Mouse (Mus musculus) stomach, postnatal 0 days (tissue): Measurements from ENCODE around the gene Cnn2. TPM values are rescaled to one million over a fixed set of nuclear protein-coding genes. Genes with fewer than 3 reads are reported as not detected.

Source experiments
- ATAC-seq: fragments of 200-750 bp; cut with Nextera tagmentation; 2 replicates; pipeline ENCODE4 v1.8.0; 2017; ENCODE audit not compliant: low FRiP score, low TSS enrichment
- DNase-seq: peaks from one replicate; pipeline ENCODE4 v3.0.0-alpha.2; 2016; ENCODE audit warnings: low spot score
- H3K27ac ChIP-seq: fragments of 300-500 bp; sonication (generic); replicated peaks from 2 replicates; pipeline ENCODE4 v1.5.1; 2014; ENCODE audit warnings: mild to moderate bottlenecking, control low read depth
- H3K27me3 ChIP-seq: fragments of 300-500 bp; sonication (generic); 2 replicates; pipeline ENCODE4 v1.6.1; 2014; ENCODE audit warnings: low read length; ENCODE audit not compliant: control insufficient read depth, insufficient read depth
- H3K36me3 ChIP-seq: fragments of 300-500 bp; sonication (generic); 2 replicates; pipeline ENCODE4 v1.6.1; 2014; ENCODE audit warnings: low read length, mixed read lengths; ENCODE audit not compliant: control insufficient read depth, insufficient read depth
- H3K4me1 ChIP-seq: fragments of 300-500 bp; sonication (generic); replicated peaks from 2 replicates; pipeline ENCODE4 v1.6.1; 2014; ENCODE audit warnings: antibody characterized with exemption; ENCODE audit not compliant: control insufficient read depth, insufficient read depth
- H3K4me2 ChIP-seq: fragments of 300-500 bp; sonication (generic); replicated peaks from 2 replicates; pipeline ENCODE4 v1.6.1; 2014; ENCODE audit warnings: low read depth, mild to moderate bottlenecking, control low read depth, moderate library complexity
- H3K4me3 ChIP-seq: fragments of 300-500 bp; sonication (generic); 2 replicates; pipeline ENCODE4 v1.5.1; 2014; ENCODE audit warnings: low read depth, low read length, control low read depth
- H3K9ac ChIP-seq: fragments of 300-500 bp; sonication (generic); 2 replicates; pipeline ENCODE4 v1.6.1; 2014; ENCODE audit warnings: mild to moderate bottlenecking, low read length, control low read depth, mixed read lengths
- H3K9me3 ChIP-seq: fragments of 300-500 bp; sonication (generic); 2 replicates; pipeline ENCODE4 v1.6.1; 2016; ENCODE audit warnings: low read length; ENCODE audit not compliant: control insufficient read depth
- CTCF ChIP-seq: IDR thresholded peaks from 2 replicates; pipeline ENCODE4 v1.5.1; 2016; ENCODE audit warnings: antibody characterized with exemption, low read depth, mild to moderate bottlenecking, moderate library complexity
- EP300 ChIP-seq: optimal IDR thresholded peaks from 2 replicates; pipeline ENCODE3; 2016; ENCODE audit warnings: antibody characterized with exemption
- WGBS: fragments of 180-500 bp; shearing (Covaris S2); extraction: QIAGEN DNeasy Blood & Tissue Kit; methylation state at CpG from one replicate; pipeline ENCODE4 v1.1.7; 2014; 5-methylcytosine and 5-hydroxymethylcytosine counted together
- polyA plus RNA-seq: library from polyadenylated mRNA; unstranded; fragments of >200 nt; fragmentation: Nextera tagmentation; extraction: Ambion mirVana; gene quantifications from 2 replicates; pipeline ENCODE4 v1.2.1, GENCODE M21; 2015

Cnn2 gene
- polyA plus RNA-seq, 1 experiment from 2014 or later, result 245 TPM

- WGBS, result 50% methylated on average over 9 of the region's 9 CpGs
- Histone ChIP-seq H3K36me3 (peaks cover under 1% of the 10 kb centered on the region; the same call in 1 of the 2 replicates), H3K27me3 (no peaks in the 10 kb centered on the region), H3K9me3 (no peaks in the 10 kb centered on the region), H3K4me1 (peaks cover 5% of the 10 kb centered on the region; the same call in 1 of the 2 replicates), H3K27ac (peak overlapping the region; percentile 67), H3K9ac (no peak overlapping the region), H3K4me3 (no peak overlapping the region), H3K4me2 (no peak overlapping the region)
- no peak for DNase-seq
- TF ChIP-seq CTCF, result no peak
- TF ChIP-seq EP300, result no peak
- no peak for ATAC-seq
Measured at GRCm38 (mm10) chr10:80003374-80004232, 15.2 kb downstream of the Cnn2 start.

DNA sequence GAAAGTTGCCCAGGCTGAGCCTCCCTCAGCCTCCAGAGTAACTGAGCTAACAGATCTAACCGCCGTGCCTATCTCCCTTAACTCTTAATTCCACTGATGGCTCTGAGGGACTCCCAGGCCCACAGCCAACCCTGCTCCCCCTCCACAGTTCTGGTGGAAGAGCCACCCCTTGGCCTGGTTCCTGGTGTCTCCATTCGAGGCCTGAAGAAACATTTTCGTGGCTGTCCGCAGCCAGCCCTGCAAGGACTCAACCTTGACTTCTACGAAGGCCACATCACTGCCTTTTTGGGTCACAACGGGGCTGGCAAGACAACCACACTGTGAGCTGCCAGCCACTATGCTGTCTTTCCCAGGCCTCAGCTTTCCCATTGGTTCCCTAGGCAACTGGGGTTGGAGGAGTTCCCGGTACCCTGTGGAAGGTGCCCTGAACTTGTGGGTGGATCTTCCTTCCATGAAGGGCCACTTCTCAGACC lies 15.9 kb downstream of the Cnn2 start:
- no peaks in the 10 kb centered on the region for H3K9me3 ChIP-seq
- DNase-seq (no peak), ATAC-seq (no peak)
- no peak for TF ChIP-seq EP300
- TF ChIP-seq CTCF, result no peak
- H3K4me1 ChIP-seq, result peaks cover 5% of the 10 kb centered on the region; the same call in 1 of the 2 replicates
- H3K27me3 ChIP-seq, result no peaks in the 10 kb centered on the region
- 72% methylated on average over 8 of the region's 8 CpGs for WGBS
- no peak overlapping the region for H3K4me3 ChIP-seq
- peak overlapping the region; percentile 67 for H3K27ac ChIP-seq
- H3K9ac ChIP-seq, result no peak overlapping the region
- no peak overlapping the region for H3K4me2 ChIP-seq
- H3K36me3 ChIP-seq, result peaks cover 6% of the 10 kb centered on the region

DNA sequence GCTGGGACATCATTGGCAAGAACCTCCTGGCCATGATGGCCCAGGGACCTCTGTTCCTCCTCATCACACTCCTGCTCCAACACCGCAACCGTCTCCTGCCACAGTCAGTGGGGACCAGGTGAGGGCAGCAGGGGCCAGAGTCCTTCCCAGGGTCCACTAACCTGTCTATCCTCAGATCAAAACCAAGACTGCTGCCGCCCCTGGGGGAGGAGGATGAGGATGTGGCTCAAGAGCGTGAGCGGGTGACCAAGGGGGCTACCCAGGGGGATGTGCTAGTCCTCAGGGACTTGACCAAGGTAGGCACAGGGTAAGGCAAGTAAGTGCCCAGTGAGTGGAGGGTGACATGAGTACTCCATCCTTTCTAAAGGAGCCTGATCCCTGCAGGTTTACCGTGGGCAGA lies 23.4 kb downstream of the Cnn2 start:
- no peak overlapping the region for H3K4me3 ChIP-seq
- H3K27me3 ChIP-seq, result no peaks in the 10 kb centered on the region
- H3K9me3 ChIP-seq, result 0 out of 2 replicates have a peak, but pooled peaks cover 3% of the 10 kb centered on the region
- H3K27ac ChIP-seq, result no peak overlapping the region
- ATAC-seq (no peak), DNase-seq (no peak)
- no peaks in the 10 kb centered on the region for H3K4me1 ChIP-seq
- no peak overlapping the region for H3K4me2 ChIP-seq
- TF ChIP-seq CTCF, result no peak
- no peak for TF ChIP-seq EP300
- WGBS, result 93% methylated on average over 6 of the region's 6 CpGs
- no peak overlapping the region for H3K9ac ChIP-seq
- H3K36me3 ChIP-seq, result peaks cover 20% of the 10 kb centered on the region

DNA sequence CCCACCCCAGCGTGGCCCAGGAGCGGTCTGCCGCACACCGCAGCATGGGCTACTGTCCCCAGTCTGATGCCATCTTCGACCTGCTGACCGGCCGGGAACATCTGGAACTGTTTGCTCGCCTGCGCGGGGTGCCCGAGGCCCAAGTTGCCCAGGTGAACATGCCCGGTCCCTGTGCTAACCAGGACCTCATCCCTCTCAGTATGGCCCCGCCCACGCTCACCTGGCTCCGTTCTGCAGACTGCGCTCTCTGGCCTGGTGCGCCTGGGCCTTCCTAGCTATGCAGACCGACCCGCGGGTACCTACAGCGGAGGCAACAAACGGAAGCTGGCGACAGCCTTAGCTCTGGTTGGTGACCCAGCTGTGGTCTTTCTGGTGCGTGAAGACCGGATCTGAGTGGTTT lies 25.2 kb downstream of the Cnn2 start:
- DNase-seq (no peak), ATAC-seq (no peak)
- H3K4me1 ChIP-seq, result 0 out of 2 replicates have a peak, but pooled peaks cover 1% of the 10 kb centered on the region
- H3K27ac ChIP-seq, result no peak overlapping the region
- peaks cover 20% of the 10 kb centered on the region for H3K36me3 ChIP-seq
- 58% methylated on average over 25 of the region's 25 CpGs for WGBS
- H3K4me3 ChIP-seq, result no peak overlapping the region
- H3K4me2 ChIP-seq, result no peak overlapping the region
- H3K27me3 ChIP-seq, result no peaks in the 10 kb centered on the region
- H3K9me3 ChIP-seq, result 0 out of 2 replicates have a peak, but pooled peaks cover 3% of the 10 kb centered on the region
- TF ChIP-seq EP300 (no peak), CTCF (no peak)
- H3K9ac ChIP-seq, result no peak overlapping the region

GRCm38 (mm10) chr10:80014484-80015290 lies 26.3 kb downstream of the Cnn2 start:
- H3K4me2 ChIP-seq, result no peak overlapping the region
- 0 out of 2 replicates have a peak, but pooled peaks cover 3% of the 10 kb centered on the region for H3K9me3 ChIP-seq
- H3K27me3 ChIP-seq, result no peaks in the 10 kb centered on the region
- H3K36me3 ChIP-seq, result peaks cover 13% of the 10 kb centered on the region; the same call in 1 of the 2 replicates
- ATAC-seq (peak; percentile 24), DNase-seq (peak; percentile 53)
- peak; percentile 52 for TF ChIP-seq CTCF
- TF ChIP-seq EP300, result no peak
- no peak overlapping the region for H3K27ac ChIP-seq
- no peak overlapping the region for H3K9ac ChIP-seq
- H3K4me1 ChIP-seq, result 0 out of 2 replicates have a peak, but pooled peaks cover 3% of the 10 kb centered on the region
- 31% methylated on average over 28 of the region's 28 CpGs for WGBS
- H3K4me3 ChIP-seq, result no peak overlapping the region
